Mouse (Mus musculus) heart, embryonic 16.5 days (tissue): ENCODE measurements at regions not wholly inside any gene's neighbourhood (a gene's known extent, or its start where the extent isn't known, plus 50 kb on each side); places are given as distances from the start of the nearest gene placed in this dataset.
A peak's percentile ranks its signal among the peaks of the same experiment; 100 is the strongest.

ENCODE experiments used
- ATAC-seq: fragments of 200-750 bp; cut with Nextera tagmentation; replicated peaks from 2 replicates; pipeline ENCODE4 v1.8.0; 2017; ENCODE audit warnings: moderate number of reproducible peaks; ENCODE audit not compliant: insufficient read depth, low FRiP score; ENCODE audit errors: extremely low read depth
- H3K27ac ChIP-seq: fragments of 300-500 bp; sonication (generic); 2 replicates; pipeline ENCODE4 v1.5.1; 2014; ENCODE audit warnings: mild to moderate bottlenecking, low read length, control low read depth, moderate library complexity
- H3K27me3 ChIP-seq: fragments of 300-500 bp; sonication (generic); 2 replicates; pipeline ENCODE4 v1.6.1; 2014; ENCODE audit warnings: low read length, mixed read lengths; ENCODE audit not compliant: control insufficient read depth, insufficient read depth
- H3K36me3 ChIP-seq: fragments of 300-500 bp; sonication (generic); 2 replicates; pipeline ENCODE4 v1.6.1; 2014; ENCODE audit not compliant: control insufficient read depth, insufficient read depth
- H3K4me1 ChIP-seq: fragments of 300-500 bp; sonication (generic); 2 replicates; pipeline ENCODE4 v1.6.1; 2014; ENCODE audit warnings: low read length, mixed read lengths; ENCODE audit not compliant: control insufficient read depth, insufficient read depth
- H3K4me2 ChIP-seq: fragments of 300-500 bp; sonication (generic); 2 replicates; pipeline ENCODE4 v1.6.1; 2014; ENCODE audit warnings: low read depth, mild to moderate bottlenecking, control low read depth, low read length
- H3K4me3 ChIP-seq: fragments of 300-500 bp; sonication (generic); 2 replicates; pipeline ENCODE4 v1.5.1; 2014; ENCODE audit warnings: mild to moderate bottlenecking, control low read depth, low read length
- H3K9ac ChIP-seq: fragments of 300-500 bp; sonication (generic); 2 replicates; pipeline ENCODE4 v1.6.1; 2014; ENCODE audit warnings: low read length, control low read depth
- H3K9me3 ChIP-seq: fragments of 300-500 bp; sonication (generic); replicated peaks from 2 replicates; pipeline ENCODE4 v1.6.1; 2016; ENCODE audit warnings: low read length; ENCODE audit not compliant: control insufficient read depth
- WGBS: fragments of 180-500 bp; shearing (Covaris S2); extraction: QIAGEN DNeasy Blood & Tissue Kit; methylation state at CpG from one replicate; pipeline ENCODE4 v1.1.7; 2014; 5-methylcytosine and 5-hydroxymethylcytosine counted together

- Histone ChIP-seq H3K9ac (no peak overlapping the region), H3K36me3 (no peaks in the 10 kb centered on the region), H3K4me3 (no peak overlapping the region), H3K27me3 (no peaks in the 10 kb centered on the region), H3K4me1 (no peaks in the 10 kb centered on the region), H3K9me3 (peaks cover 5% of the 10 kb centered on the region; the same call in 1 of the 2 replicates), H3K4me2 (no peak overlapping the region), H3K27ac (no peak overlapping the region)
- ATAC-seq: no peak
- 65% methylated on average over 3 of the region's 3 CpGs for WGBS
Measured at GRCm38 (mm10) chr10:118044840-118045239, 96.8 kb upstream of the Mdm1 start.

GRCm38 (mm10) chr10:118045427-118045826 lies 96.2 kb upstream of the Mdm1 start:
- no peak overlapping the region for H3K4me3 ChIP-seq
- H3K36me3 ChIP-seq: no peaks in the 10 kb centered on the region
- no peaks in the 10 kb centered on the region for H3K4me1 ChIP-seq
- H3K9ac ChIP-seq: no peak overlapping the region
- H3K27ac ChIP-seq: no peak overlapping the region
- ATAC-seq: no peak
- no peak overlapping the region for H3K4me2 ChIP-seq
- 76% methylated on average over 2 of the region's 2 CpGs for WGBS
- H3K9me3 ChIP-seq: no peaks in the 10 kb centered on the region; the same call in 1 of the 2 replicates
- no peaks in the 10 kb centered on the region for H3K27me3 ChIP-seq

GRCm38 (mm10) chr10:118046328-118046727 lies 95.3 kb upstream of the Mdm1 start:
- no peaks in the 10 kb centered on the region for H3K27me3 ChIP-seq
- H3K36me3 ChIP-seq: no peaks in the 10 kb centered on the region
- H3K4me3 ChIP-seq: no peak overlapping the region
- H3K4me1 ChIP-seq: no peaks in the 10 kb centered on the region
- WGBS: 78% methylated on average over 4 of the region's 4 CpGs
- no peaks in the 10 kb centered on the region for H3K9me3 ChIP-seq
- no peak overlapping the region for H3K27ac ChIP-seq
- no peak overlapping the region for H3K9ac ChIP-seq
- no peak for ATAC-seq
- H3K4me2 ChIP-seq: no peak overlapping the region

- H3K36me3 ChIP-seq: no peaks in the 10 kb centered on the region
- no peaks in the 10 kb centered on the region for H3K9me3 ChIP-seq
- no peak overlapping the region for H3K4me2 ChIP-seq
- no peak overlapping the region for H3K9ac ChIP-seq
- H3K4me1 ChIP-seq: no peaks in the 10 kb centered on the region
- 76% methylated on average over 1 of the region's 1 CpGs for WGBS
- H3K27me3 ChIP-seq: no peaks in the 10 kb centered on the region
- ATAC-seq: no peak
- H3K27ac ChIP-seq: no peak overlapping the region
- H3K4me3 ChIP-seq: no peak overlapping the region
Measured at GRCm38 (mm10) chr10:118046831-118047230, 94.8 kb upstream of the Mdm1 start.

GRCm38 (mm10) chr10:118049330-118049729 lies 92.3 kb upstream of the Mdm1 start:
- no peaks in the 10 kb centered on the region; the same call in 1 of the 2 replicates for H3K9me3 ChIP-seq
- H3K27me3 ChIP-seq: no peaks in the 10 kb centered on the region
- ATAC-seq: peak; percentile 83
- H3K27ac ChIP-seq: 0 out of 2 replicates have a peak overlapping the region, but pooled peaks have one; percentile 4
- H3K4me3 ChIP-seq: no peak overlapping the region
- no peaks in the 10 kb centered on the region for H3K4me1 ChIP-seq
- H3K4me2 ChIP-seq: peak overlapping the region; percentile 17
- H3K9ac ChIP-seq: no peak overlapping the region
- 55% methylated on average over 10 of the region's 10 CpGs for WGBS
- H3K36me3 ChIP-seq: no peaks in the 10 kb centered on the region

- H3K4me1 ChIP-seq: no peaks in the 10 kb centered on the region
- ATAC-seq: 0 out of 2 replicates have a peak, but pooled peaks have one; percentile 12
- WGBS: 71% methylated on average over 5 of the region's 5 CpGs
- no peak overlapping the region for H3K27ac ChIP-seq
- no peak overlapping the region for H3K4me3 ChIP-seq
- H3K9ac ChIP-seq: no peak overlapping the region
- no peaks in the 10 kb centered on the region for H3K36me3 ChIP-seq
- no peaks in the 10 kb centered on the region for H3K27me3 ChIP-seq
- H3K4me2 ChIP-seq: no peak overlapping the region
- no peaks in the 10 kb centered on the region; the same call in 1 of the 2 replicates for H3K9me3 ChIP-seq
Measured at GRCm38 (mm10) chr10:118050152-118050641, 91.4 kb upstream of the Mdm1 start.

GRCm38 (mm10) chr10:118052042-118052441 lies 89.6 kb upstream of the Mdm1 start:
- H3K4me3 ChIP-seq: no peak overlapping the region
- H3K9me3 ChIP-seq: no peaks in the 10 kb centered on the region; the same call in 1 of the 2 replicates
- no peak for ATAC-seq
- H3K9ac ChIP-seq: no peak overlapping the region
- H3K36me3 ChIP-seq: no peaks in the 10 kb centered on the region
- peaks cover 2% of the 10 kb centered on the region; the same call in 1 of the 2 replicates for H3K4me1 ChIP-seq
- H3K27ac ChIP-seq: no peak overlapping the region
- WGBS: 75% methylated on average over 11 of the region's 11 CpGs
- H3K4me2 ChIP-seq: no peak overlapping the region
- no peaks in the 10 kb centered on the region for H3K27me3 ChIP-seq

GRCm38 (mm10) chr10:118052477-118052876 lies 89.1 kb upstream of the Mdm1 start:
- Histone ChIP-seq H3K27me3 (no peaks in the 10 kb centered on the region), H3K9me3 (no peaks in the 10 kb centered on the region; the same call in 1 of the 2 replicates), H3K9ac (no peak overlapping the region), H3K27ac (no peak overlapping the region), H3K36me3 (no peaks in the 10 kb centered on the region), H3K4me1 (peaks cover 5% of the 10 kb centered on the region; the same call in 1 of the 2 replicates), H3K4me2 (no peak overlapping the region), H3K4me3 (no peak overlapping the region)
- ATAC-seq: no peak
- WGBS: 78% methylated on average over 12 of the region's 12 CpGs

GRCm38 (mm10) chr10:118053037-118053436 lies 88.6 kb upstream of the Mdm1 start:
- WGBS: 89% methylated on average over 5 of the region's 5 CpGs
- no peaks in the 10 kb centered on the region for H3K27me3 ChIP-seq
- no peak overlapping the region for H3K27ac ChIP-seq
- peaks cover 5% of the 10 kb centered on the region; the same call in 1 of the 2 replicates for H3K4me1 ChIP-seq
- no peak overlapping the region for H3K9ac ChIP-seq
- H3K4me2 ChIP-seq: no peak overlapping the region
- no peak for ATAC-seq
- H3K36me3 ChIP-seq: no peaks in the 10 kb centered on the region
- H3K4me3 ChIP-seq: no peak overlapping the region
- H3K9me3 ChIP-seq: no peaks in the 10 kb centered on the region; the same call in 1 of the 2 replicates
